Mouse (Mus musculus) embryonic stem cell, embryonic (primary cell): Measurements from ENCODE around the gene Dbx1.

ENCODE experiments used
- CTCF ChIA-PET, 4 experiments: fragments of 300-600 bp in 2 of 4; fragments of 350-600 bp in 2 of 4; sonication (Branson Sonifier 250); formaldehyde crosslinking; loops; one replicate each; lab custom pipeline; 2022; ENCODE audit warnings: inconsistent platforms in 2 of 4; lab: Charles Lee
- POLR2A ChIA-PET, 4 experiments: fragments of 300-600 bp in 2 of 4; fragments of 350-600 bp in 2 of 4; sonication (Branson Sonifier 250); formaldehyde crosslinking; loops; one replicate each; lab custom pipeline; 2022; ENCODE audit warnings: antibody characterized with exemption in 4 of 4, inconsistent platforms in 1 of 4; lab: Charles Lee

The Dbx1 gene

DNA sequence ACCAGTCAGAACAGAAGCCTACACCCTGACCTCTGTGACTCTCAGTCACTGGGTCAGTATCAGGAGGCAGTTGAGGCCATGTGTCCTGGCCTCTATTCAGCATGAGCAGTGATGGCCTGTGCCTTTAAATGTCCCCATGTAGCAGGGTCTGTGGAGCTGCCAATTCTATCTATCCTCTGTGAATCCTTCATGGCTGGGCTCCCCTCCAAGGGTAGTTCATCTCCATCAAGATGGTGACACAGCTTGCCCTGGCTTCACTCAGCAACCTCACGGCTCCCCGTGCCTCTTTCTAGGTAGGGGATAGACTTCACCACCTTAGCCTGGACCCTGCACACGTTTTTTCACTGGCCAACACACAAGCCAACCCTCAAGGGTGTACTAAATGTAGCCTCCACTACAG, 38.9 kb downstream of the Dbx1 start:
- POLR2A ChIA-PET, result interaction anchor here in 2 of 4 experiments (0.6 to 1.0 kb wide), 3 partner anchors 40 to 157 kb away, joined by 3 to 6 read pairs (median 3); no protein-coding TSS in a partner anchor
- CTCF ChIA-PET, result interaction anchor here in 2 of 4 experiments (0.5 to 1.2 kb wide), 3 partner anchors 102 to 130 kb away, joined by 3 to 4 read pairs (median 3); no protein-coding TSS in a partner anchor

- ChIA-PET POLR2A (interaction anchor here in 1 of 4 experiments (0.7 to 1.1 kb wide), 2 partner anchors 8 to 94 kb away, joined by 3 to 5 read pairs; no protein-coding TSS in a partner anchor), CTCF (interaction anchor here in 1 of 4 experiments (0.8 kb wide), 1 partner anchor 10 kb away, joined by 3 read pairs; no protein-coding TSS in a partner anchor)
Observed at GRCm38 (mm10) chr7:49589635-49590034, 47.0 kb downstream of the Dbx1 start.

- CTCF ChIA-PET, result no interaction called here
- POLR2A ChIA-PET, result no interaction called here
Observed at GRCm38 (mm10) chr7:49586530-49587120, 50.0 kb downstream of the Dbx1 start.

- ChIA-PET POLR2A (interaction anchor here in 1 of 4 experiments (0.6 kb wide), 1 partner anchor 9 kb away, joined by 4 read pairs; no protein-coding TSS in a partner anchor), CTCF (interaction anchor here in 1 of 4 experiments (0.8 to 1.5 kb wide), 2 partner anchors 33 to 127 kb away, joined by 3 to 5 read pairs; no protein-coding TSS in a partner anchor)
Observed at GRCm38 (mm10) chr7:49583176-49583575, 53.5 kb downstream of the Dbx1 start.

DNA sequence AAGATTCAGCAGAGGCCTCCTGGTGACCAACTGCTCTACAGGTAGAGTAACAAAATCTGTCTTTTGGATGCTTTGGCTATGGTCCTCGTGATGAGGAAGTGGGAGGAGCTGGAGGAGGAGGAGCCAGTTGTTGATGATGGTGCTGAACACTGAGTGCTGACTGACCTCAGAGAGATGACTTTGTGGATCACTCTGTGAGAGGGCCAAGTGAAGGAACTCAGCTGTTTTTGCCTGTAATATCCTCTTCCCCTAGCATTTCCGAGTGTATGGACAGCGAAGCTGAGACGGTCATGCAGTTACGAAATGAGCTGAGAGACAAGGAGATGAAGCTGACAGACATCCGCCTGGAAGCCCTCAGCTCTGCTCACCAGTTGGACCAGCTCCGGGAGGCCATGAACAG, 54.1 kb downstream of the Dbx1 start:
- POLR2A ChIA-PET, result interaction anchor here in 2 of 4 experiments (0.7 to 1.7 kb wide), 3 partner anchors 8 to 82 kb away, joined by 3 read pairs; no protein-coding TSS in a partner anchor
- CTCF ChIA-PET, result interaction anchor here in 1 of 4 experiments (0.8 to 1.5 kb wide), 2 partner anchors 34 to 126 kb away, joined by 3 to 5 read pairs; no protein-coding TSS in a partner anchor

DNA sequence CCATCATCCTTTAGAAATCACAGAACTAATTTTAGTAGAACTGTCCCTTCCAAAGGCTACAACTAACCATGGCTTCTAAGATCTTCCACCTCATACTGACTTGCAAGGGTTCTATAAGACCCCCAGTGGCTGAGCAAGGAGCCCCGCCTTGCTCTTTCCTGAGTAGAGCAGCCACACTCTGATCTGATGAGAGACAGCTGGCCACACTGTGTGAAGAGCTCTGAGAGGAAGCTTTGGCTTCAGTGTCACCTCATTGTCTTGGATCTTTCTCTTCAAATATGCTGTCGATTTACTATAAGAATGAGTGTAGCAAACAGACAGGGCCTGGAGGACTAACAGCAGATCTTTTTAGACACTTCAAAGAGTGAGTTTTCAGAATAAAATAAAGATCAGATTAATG, 54.7 kb downstream of the Dbx1 start:
- POLR2A ChIA-PET, result interaction anchor here in 1 of 4 experiments (1.1 to 1.7 kb wide), 2 partner anchors 8 to 13 kb away, joined by 3 read pairs; no protein-coding TSS in a partner anchor
- CTCF ChIA-PET, result interaction anchor here in 1 of 4 experiments (1.5 kb wide), 1 partner anchor 35 kb away, joined by 5 read pairs; no protein-coding TSS in a partner anchor
